Mouse (Mus musculus) kidney, adult 2 months (tissue): ENCODE results near the gene Ctla2a. TPM values are rescaled to one million over a fixed set of nuclear protein-coding genes. Genes with fewer than 3 reads are reported as not detected.
"Not testable (repeated sequence)": the region's sequence is repeated elsewhere in the genome, so short reads cannot be mapped to it uniquely, and the experiment has no call there.

Source experiments
- DNase-seq: peaks from one replicate; pipeline ENCODE4 v3.0.0; 2021
- H3K27ac ChIP-seq: fragments of 200-500 bp; 2 replicates; pipeline ENCODE4 v1.5.1; 2012; ENCODE audit warnings: low read depth, low read length, control low read depth, inconsistent platforms; ENCODE audit not compliant: insufficient read depth
- H3K27me3 ChIP-seq: fragments of 200-500 bp; replicated peaks from 2 replicates; pipeline ENCODE4 v1.6.1; 2012; ENCODE audit warnings: mild to moderate bottlenecking, moderate library complexity, low read length, inconsistent platforms; ENCODE audit not compliant: control insufficient read depth, insufficient read depth
- H3K36me3 ChIP-seq: fragments of 200-500 bp; 2 replicates; pipeline ENCODE4 v1.6.1; 2012; ENCODE audit warnings: mild to moderate bottlenecking, moderate library complexity, low read length, inconsistent platforms; ENCODE audit not compliant: control insufficient read depth, insufficient read depth
- H3K4me1 ChIP-seq: fragments of 200-500 bp; 2 replicates; pipeline ENCODE4 v1.6.1; 2011; ENCODE audit warnings: low read length; ENCODE audit not compliant: control insufficient read depth, insufficient read depth
- H3K4me3 ChIP-seq: fragments of 200-500 bp; 2 replicates; pipeline ENCODE4 v1.5.1; 2011; ENCODE audit warnings: mild to moderate bottlenecking, low read depth, low read length, control low read depth; ENCODE audit not compliant: insufficient read depth
- CTCF ChIP-seq: fragments of 200-500 bp; conservative IDR thresholded peaks from 2 replicates; pipeline ENCODE4 v1.5.1; 2011; ENCODE audit warnings: low read depth, mild to moderate bottlenecking, control low read depth, low read length, moderate library complexity, mixed read lengths; ENCODE audit not compliant: insufficient read depth, insufficient read length
- POLR2A ChIP-seq: fragments of 200-500 bp; IDR thresholded peaks from one replicate; pipeline ENCODE4 v1.6.1; 2011; ENCODE audit warnings: low read depth, low read length, control low read depth
- WGBS: fragments of 180-500 bp; shearing (Covaris S2); methylation state at CpG from one replicate; pipeline ENCODE4 v1.1.7; 2018; 5-methylcytosine and 5-hydroxymethylcytosine counted together
- polyA plus RNA-seq: library from polyadenylated mRNA; depleted of rRNA; stranded (reverse); fragments of >200 nt; gene quantifications from 2 replicates; pipeline ENCODE4 v1.2.3, GENCODE M21; 2012; rRNA removed

Gene Ctla2a
- polyA plus RNA-seq = 8.2 and 12.4 TPM in 2 replicates

GRCm38 (mm10) chr13:60936500-60936901, at the start of gene Ctla2a, which contains the start of gene Gm49391:
TSS of gene Ctla2a (minus strand) at chr13:60936625.
TSS of gene Gm49391 (minus strand) at chr13:60936571.
- Histone ChIP-seq H3K27me3 (no peaks in the 10 kb centered on the region), H3K36me3 (no peaks in the 10 kb centered on the region), H3K27ac (0 out of 2 replicates have a peak within 1 kb of the TSS, but pooled peaks have one; percentile 20), H3K4me3 (no peak within 1 kb of the TSS), H3K4me1 (no peaks in the 10 kb centered on the region)
- DNase-seq = peak; percentile 86
- TF ChIP-seq CTCF (no peak), POLR2A (no peak)
- WGBS = 59% methylated on average over 5 of the region's 5 CpGs

DNA sequence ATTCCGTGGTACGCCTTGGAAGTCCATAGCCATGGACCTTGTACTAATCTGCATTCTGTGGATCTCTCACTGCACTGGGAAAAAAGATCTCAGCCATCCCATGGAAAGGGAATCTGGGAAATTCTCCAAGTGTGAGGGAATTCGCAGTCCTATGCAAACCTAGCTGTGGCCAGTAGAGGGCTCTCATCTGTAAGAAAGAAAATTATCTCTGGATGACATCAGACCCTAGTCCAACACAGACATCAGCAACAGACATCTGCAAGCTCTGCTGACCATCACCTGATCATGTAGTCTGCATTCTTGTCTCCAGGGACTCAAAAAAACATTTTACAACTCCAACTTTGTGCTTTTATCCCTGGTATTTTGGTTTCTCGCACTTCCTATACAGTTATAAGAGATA, 35.9 kb upstream of the Ctla2a start:
- DNase-seq, H3K27me3 ChIP-seq, H3K36me3 ChIP-seq, H3K27ac ChIP-seq, H3K4me1 ChIP-seq, H3K4me3 ChIP-seq: not testable (repeated sequence)
- WGBS = 76% methylated on average over 4 of the region's 4 CpGs

GRCm38 (mm10) chr13:60963985-60964384, 27.6 kb upstream of the Ctla2a start:
- not testable (repeated sequence) for H3K27me3 ChIP-seq, H3K4me1 ChIP-seq, H3K4me3 ChIP-seq, H3K36me3 ChIP-seq, H3K27ac ChIP-seq
- peak; percentile 9 for DNase-seq
- 24% methylated on average over 5 of the region's 5 CpGs for WGBS

- Histone ChIP-seq H3K4me1 (no peaks in the 10 kb centered on the region), H3K4me3 (no peak overlapping the region), H3K27ac (no peak overlapping the region), H3K27me3 (no peaks in the 10 kb centered on the region), H3K36me3 (no peaks in the 10 kb centered on the region)
- no peak for TF ChIP-seq POLR2A
- 64% methylated on average over 5 of the region's 5 CpGs for WGBS
- no peak for DNase-seq
Observed at GRCm38 (mm10) chr13:60961706-60962105, 25.3 kb upstream of the Ctla2a start.

GRCm38 (mm10) chr13:60941884-60942283, 5.5 kb upstream of the Ctla2a start, which contains the start of gene Tpbpa:
TSS of gene Tpbpa (minus strand) at chr13:60941984.
- 83% methylated on average over 3 of the region's 3 CpGs for WGBS
- not testable (repeated sequence) for H3K4me1 ChIP-seq, H3K4me3 ChIP-seq, H3K27ac ChIP-seq, H3K36me3 ChIP-seq, DNase-seq, H3K27me3 ChIP-seq

- H3K27me3 ChIP-seq, H3K27ac ChIP-seq, H3K36me3 ChIP-seq, H3K4me3 ChIP-seq, H3K4me1 ChIP-seq, DNase-seq: not testable (repeated sequence)
- 74% methylated on average over 2 of the region's 2 CpGs for WGBS
Observed at GRCm38 (mm10) chr13:60935490-60935889, 935 bp downstream of the Ctla2a start, which contains the start of gene Gm49393. TSS of gene Gm49393 (minus strand) at chr13:60935590.

DNA sequence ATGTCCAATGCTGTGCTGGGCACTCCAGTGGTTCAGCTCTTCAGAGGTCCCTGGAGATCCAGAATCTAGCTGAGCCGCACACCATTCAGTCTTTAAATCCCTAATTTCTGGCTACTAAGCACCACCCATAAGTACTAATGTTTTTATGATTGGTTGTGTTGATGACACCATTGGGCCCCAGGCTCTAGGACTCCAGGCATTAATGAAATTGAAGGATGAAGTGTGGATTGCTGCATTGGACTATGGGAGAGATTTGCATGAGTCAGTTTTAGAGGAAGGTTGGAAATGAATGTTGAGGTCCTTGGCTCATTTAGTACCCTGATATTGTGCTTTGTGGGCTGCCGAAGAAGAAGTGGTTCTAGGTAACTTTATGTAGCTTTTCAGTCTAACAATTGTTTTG, 31.6 kb downstream of the Ctla2a start, which contains the start of gene Tpbpb:
Gene Tpbpb (minus strand): TSS at position 101 of the 400 bp plus-strand sequence.
- DNase-seq, H3K4me3 ChIP-seq, H3K4me1 ChIP-seq, H3K27ac ChIP-seq, H3K36me3 ChIP-seq, H3K27me3 ChIP-seq: not testable (repeated sequence)
- 86% methylated on average over 2 of the region's 2 CpGs for WGBS

DNA sequence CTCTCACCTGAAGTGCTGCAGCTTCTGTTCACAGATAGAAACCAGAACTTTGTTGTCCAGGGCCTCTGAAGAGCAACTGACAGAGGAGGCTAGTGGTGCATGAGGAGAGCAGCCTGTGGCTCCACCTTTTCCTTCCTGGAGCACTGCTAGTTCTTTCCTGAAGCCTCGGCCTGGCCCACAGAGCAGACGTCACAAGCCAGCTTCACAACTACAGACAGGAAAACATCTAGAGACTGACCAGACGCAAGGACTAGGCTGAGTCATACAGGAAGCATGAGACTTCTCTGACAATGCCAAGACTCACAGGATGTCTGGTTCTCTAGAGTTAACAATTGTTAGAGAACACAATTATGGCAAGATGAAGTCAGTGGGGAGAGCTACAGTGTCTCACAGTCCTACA, 39.1 kb downstream of the Ctla2a start, which contains the start of gene Ctla2b:
Gene Ctla2b (minus strand): TSS at position 120 of the 400 bp plus-strand sequence.
- WGBS = 56% methylated on average over 3 of the region's 3 CpGs
- Histone ChIP-seq H3K36me3 (no peaks in the 10 kb centered on the region), H3K27me3 (no peaks in the 10 kb centered on the region), H3K4me3 (no peak within 1 kb of the TSS), H3K4me1 (no peaks in the 10 kb centered on the region), H3K27ac (peak within 1 kb of the TSS; percentile 70)
- TF ChIP-seq POLR2A (no peak), CTCF (no peak)
- DNase-seq = peak; percentile 84

- not testable (repeated sequence) for H3K4me3 ChIP-seq, DNase-seq, H3K27me3 ChIP-seq, H3K36me3 ChIP-seq, H3K4me1 ChIP-seq
- peak within 1 kb of the TSS; percentile 70 for H3K27ac ChIP-seq
- 89% methylated on average over 8 of the region's 8 CpGs for WGBS
Observed at GRCm38 (mm10) chr13:60896794-60897193, 39.6 kb downstream of the Ctla2a start, which contains the start of gene Gm49392. TSS of gene Gm49392 (minus strand) at chr13:60896894.
